Mouse (Mus musculus) stomach, adult 2 months (tissue): ENCODE data around the gene Usp32. TPM values are rescaled to one million over a fixed set of nuclear protein-coding genes. Genes with fewer than 3 reads are reported as not detected.

Source experiments
- polyA plus RNA-seq: library from polyadenylated mRNA; depleted of rRNA; stranded (reverse); fragments of >200 nt; gene quantifications from 2 replicates; pipeline ENCODE4 v1.2.3, GENCODE M21; 2012; rRNA removed

The Usp32 gene
- polyA plus RNA-seq: 0.90 and 0.96 TPM in 2 replicates

GRCm38 (mm10) chr11:85139581-85140540 is at the start of gene Usp32:
TSS of gene Usp32 (minus strand) at chr11:85140161.

GRCm38 (mm10) chr11:85170058-85170740 is 30.2 kb upstream of the Usp32 start, which contains the start of gene 1700125H20Rik:
TSS of gene 1700125H20Rik (plus strand) at chr11:85170404.

GRCm38 (mm10) chr11:84957591-84958270 is 182.2 kb downstream of the Usp32 start, which contains the start of gene Car4:
TSS of gene Car4 (plus strand) at chr11:84957786.

Other genes starting within 250 kb of the Usp32 start
- gene Znhit3, start 223.8 kb downstream of the Usp32 start, polyA plus RNA-seq: 2.7 and 3.1 TPM in 2 replicates
- 3.5 and 3.8 TPM in 2 replicates for gene Car4, start 182.4 kb downstream of the Usp32 start, polyA plus RNA-seq
- gene 1700125H20Rik, start 30.2 kb upstream of the Usp32 start, polyA plus RNA-seq: not detected in 2 replicates
- 3.7 and 3.9 TPM in 2 replicates for gene Appbp2, start 95.0 kb upstream of the Usp32 start, polyA plus RNA-seq
- 1.6 and 2.7 TPM in 2 replicates for gene Ppm1d, start 171.1 kb upstream of the Usp32 start, polyA plus RNA-seq
- gene Bcas3, start 213.0 kb upstream of the Usp32 start, polyA plus RNA-seq: 18.7 and 21.2 TPM in 2 replicates